Comparison of ENCODE assay signal across 10 mouse cellular contexts in the genomic region with DNA sequence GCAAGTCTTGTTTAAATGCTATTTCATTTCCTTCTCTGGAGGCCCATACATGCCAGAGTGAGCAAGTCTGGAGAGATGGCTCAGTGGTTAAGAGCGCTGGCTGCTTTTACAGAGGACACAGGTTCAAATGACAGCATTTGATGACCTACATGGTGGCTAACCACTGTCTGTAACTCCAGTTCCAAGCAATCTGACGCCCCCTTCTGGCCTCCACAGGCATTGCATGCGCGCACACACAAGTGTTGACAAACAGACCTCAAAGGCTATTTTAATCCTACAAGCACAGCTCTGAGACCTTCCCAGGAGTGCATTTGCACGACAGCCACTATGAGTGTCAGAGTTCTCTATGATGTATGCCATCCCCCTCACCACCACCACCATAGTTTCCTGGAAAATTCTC.
DNase-seq lines count a peak whose midpoint lies in the region; ATAC-seq and TF ChIP-seq lines count a peak whose summit lies in the region.
"Had no signal": no experiment of that assay in that cellular context is flagged by ENCODE, and none has a peak within 500 bp of the region (broad histone marks: within the 10 kb centered on the region; RNA-seq: fewer than 3 reads in every experiment).

No protein-coding gene starts in this region.

- no peaks in the 10 kb centered on the region for H3K27me3 ChIP-seq in neural tube, embryonic 15.5 days (replicated peaks)
- H3K27me3 ChIP-seq: lung, embryonic 15.5 days; stomach, embryonic 15.5 days had no signal

- no peak for ATAC-seq in neural tube, embryonic 15.5 days (ENCODE audit: low FRiP score)
- ATAC-seq in frontal cortex, adult (ENCODE audit: low TSS enrichment): no peak

- no peak for TF ChIP-seq POLR2A in brain, embryonic 14.5 days (IDR thresholded peaks at IDR 0.05; ENCODE audit: borderline replicate concordance, extremely low read depth, insufficient read depth, insufficient read length, poor library complexity, severe bottlenecking)

- no peak overlapping the region for H3K27ac ChIP-seq in neural tube, embryonic 15.5 days (replicated peaks)
- H3K27ac ChIP-seq: lung, embryonic 15.5 days; stomach, embryonic 15.5 days had no signal

- 75% methylated on average over 5 of the region's 5 CpGs for WGBS in neural tube, embryonic 15.5 days

- no peaks in the 10 kb centered on the region for H3K4me1 ChIP-seq in neural tube, embryonic 15.5 days
- H3K4me1 ChIP-seq: lung, embryonic 15.5 days; stomach, embryonic 15.5 days had no signal

- no peaks in the 10 kb centered on the region for H3K9me3 ChIP-seq in neural tube, embryonic 15.5 days (replicated peaks)
- H3K9me3 ChIP-seq: lung, embryonic 15.5 days; stomach, embryonic 15.5 days had no signal

- no peak overlapping the region for H3K4me2 ChIP-seq in neural tube, embryonic 15.5 days
- H3K4me2 ChIP-seq: lung, embryonic 15.5 days; stomach, embryonic 15.5 days had no signal

- no peak overlapping the region for H3K4me3 ChIP-seq in neural tube, embryonic 15.5 days (replicated peaks)
- H3K4me3 ChIP-seq: lung, embryonic 15.5 days; stomach, embryonic 15.5 days had no signal

- TF ChIP-seq CTCF in brain, embryonic 14.5 days (IDR thresholded peaks at IDR 0.05; ENCODE audit: borderline replicate concordance, extremely low read depth, insufficient read depth, insufficient read length): peak; percentile 29; the same call in 1 of the 2 replicates

- no peaks in the 10 kb centered on the region for H3K36me3 ChIP-seq in neural tube, embryonic 15.5 days
- H3K36me3 ChIP-seq: lung, embryonic 15.5 days; stomach, embryonic 15.5 days had no signal

- intact Hi-C loops in gastrocnemius, postnatal 14 days (cut with DNase I; ENCODE audit: low total_unique reads): no loop called here

- H3K9ac ChIP-seq in neural tube, embryonic 15.5 days (replicated peaks): no peak overlapping the region
- H3K9ac ChIP-seq: lung, embryonic 15.5 days; stomach, embryonic 15.5 days had no signal

- peak; percentile 32 for DNase-seq in gastrocnemius, postnatal 10 days
- DNase-seq in gastrocnemius, adult 18-20 months (ENCODE audit: low spot score): no peak
- peak; percentile 54 to 59 for DNase-seq in B cell, adult 2 months
- no peak for DNase-seq in brain, embryonic 14.5 days (ENCODE audit: low read depth)
- peak; percentile 5 for DNase-seq in mesoderm, embryonic 11.5 days (ENCODE audit: low read depth, low spot score)
- no peak for DNase-seq in gastrocnemius, postnatal 14 days

Comparison
In these comparisons a context has a peak if more than half of its experiments do, and no peak if none do; other contexts are left out.
1. DNase-seq: peak in gastrocnemius, postnatal 10 days (single experiment), B cell, adult 2 months (2 of 2) and mesoderm, embryonic 11.5 days (single experiment); none in gastrocnemius, adult 18-20 months (single experiment), brain, embryonic 14.5 days (single experiment) and gastrocnemius, postnatal 14 days (single experiment).